Comparison of ENCODE assay signal across 21 mouse cellular contexts in genomic region chr1:181052898-181053297, GRCm38 (mm10). TPM values are rescaled to one million over a fixed set of nuclear protein-coding genes. Genes with fewer than 3 reads are reported as not detected.
"Had no signal": no experiment of that assay in that cellular context is flagged by ENCODE, and none has a peak within 500 bp of the region (broad histone marks: within the 10 kb centered on the region; RNA-seq: fewer than 3 reads in every experiment).

No protein-coding gene starts in this region.

- H3K4me3 ChIP-seq: neural tube, embryonic 12.5 days; neural tube, embryonic 13.5 days; neural tube, embryonic 15.5 days; stomach, embryonic 15.5 days had no signal

- H3K36me3 ChIP-seq: neural tube, embryonic 12.5 days; neural tube, embryonic 13.5 days; neural tube, embryonic 15.5 days; stomach, embryonic 15.5 days had no signal

- H3K9ac ChIP-seq: neural tube, embryonic 12.5 days; neural tube, embryonic 13.5 days; neural tube, embryonic 15.5 days; stomach, embryonic 15.5 days had no signal

- H3K4me1 ChIP-seq: neural tube, embryonic 12.5 days; neural tube, embryonic 13.5 days; neural tube, embryonic 15.5 days; stomach, embryonic 15.5 days had no signal

- H3K9me3 ChIP-seq: neural tube, embryonic 12.5 days; neural tube, embryonic 15.5 days; stomach, embryonic 15.5 days had no signal

- H3K27ac ChIP-seq: neural tube, embryonic 12.5 days; neural tube, embryonic 13.5 days; neural tube, embryonic 15.5 days; stomach, embryonic 15.5 days; stomach, postnatal 0 days had no signal

- DNase-seq: retina, postnatal 1 day; right cerebral cortex, adult 18-20 months; right cerebral cortex, postnatal 14 days; right cerebral cortex, postnatal 25 days; right cerebral cortex, postnatal 4 days; spleen, adult 18-20 months; thymus, adult 18-20 months; thymus, postnatal 14 days; thymus, postnatal 25 days; thymus, postnatal 36 days; thymus, postnatal 4 days had no signal

- H3K27me3 ChIP-seq: neural tube, embryonic 12.5 days; neural tube, embryonic 13.5 days; neural tube, embryonic 15.5 days; stomach, embryonic 15.5 days had no signal

RNA-seq across cellular contexts. Expression of gene 9130409I23Rik, which starts 1.9 kb away (rescaled TPM):
- total RNA-seq: neutrophil, adult 5-6 weeks had no signal
- polyA plus RNA-seq: neural tube, embryonic 12.5 days; neural tube, embryonic 13.5 days; neural tube, embryonic 14.5 days; small intestine, adult 2 months; stomach, embryonic 14.5 days; stomach, embryonic 15.5 days; testis, adult 2 months had no signal
